Mouse (Mus musculus) cerebellum, adult 18-20 months (tissue): Measurements from ENCODE around the gene Tmed1.
A peak's percentile ranks its signal among the peaks of the same experiment; 100 is the strongest.
"Not testable (repeated sequence)": the region's sequence is repeated elsewhere in the genome, so short reads cannot be mapped to it uniquely, and the experiment has no call there.

Experiments
- DNase-seq, 2 experiments: peaks; one replicate each; pipeline ENCODE4 v3.0.0; 2021

Gene Tmed1

GRCm38 (mm10) chr9:21525937-21526633, 16.0 kb upstream of the Tmed1 start, which contains the start of gene AB124611:
Gene AB124611, plus strand, starts transcription at chr9:21526176.
- no peak for DNase-seq

GRCm38 (mm10) chr9:21525142-21525936, 15.3 kb upstream of the Tmed1 start:
- DNase-seq: no peak

GRCm38 (mm10) chr9:21518690-21519089, 8.6 kb upstream of the Tmed1 start:
- DNase-seq: not testable (repeated sequence)

- DNase-seq: no peak
Measured at GRCm38 (mm10) chr9:21517947-21518495, 8.0 kb upstream of the Tmed1 start.

- DNase-seq: no peak
Measured at GRCm38 (mm10) chr9:21513466-21513865, 3.4 kb upstream of the Tmed1 start.

GRCm38 (mm10) chr9:21511052-21511451, 1.0 kb upstream of the Tmed1 start:
- no peak for DNase-seq

- no peak for DNase-seq
Measured at GRCm38 (mm10) chr9:21510689-21511015, 600 bp upstream of the Tmed1 start.

- DNase-seq: peak in 1 of 2 experiments; percentile 25
Measured at GRCm38 (mm10) chr9:21508871-21509404, 1.1 kb downstream of the Tmed1 start.

GRCm38 (mm10) chr9:21507753-21508430, 2.2 kb downstream of the Tmed1 start:
- DNase-seq: no peak

- DNase-seq: no peak
Measured at GRCm38 (mm10) chr9:21505767-21506166, 4.3 kb downstream of the Tmed1 start.

GRCm38 (mm10) chr9:21503352-21503751, 6.7 kb downstream of the Tmed1 start:
- DNase-seq: no peak

GRCm38 (mm10) chr9:21498284-21498902, 11.7 kb downstream of the Tmed1 start:
- no peak for DNase-seq

GRCm38 (mm10) chr9:21497664-21498063, 12.4 kb downstream of the Tmed1 start:
- DNase-seq: no peak

GRCm38 (mm10) chr9:21497050-21497542, 13.0 kb downstream of the Tmed1 start:
- no peak for DNase-seq

GRCm38 (mm10) chr9:21496308-21497049, 13.6 kb downstream of the Tmed1 start:
- no peak for DNase-seq

GRCm38 (mm10) chr9:21494726-21495125, 15.3 kb downstream of the Tmed1 start:
- DNase-seq: no peak

GRCm38 (mm10) chr9:21493907-21494306, 16.1 kb downstream of the Tmed1 start:
- no peak for DNase-seq

GRCm38 (mm10) chr9:21490696-21491095, 19.4 kb downstream of the Tmed1 start:
- no peak for DNase-seq

GRCm38 (mm10) chr9:21488246-21488645, 21.8 kb downstream of the Tmed1 start:
- not testable (repeated sequence) for DNase-seq

GRCm38 (mm10) chr9:21484065-21484464, 26.0 kb downstream of the Tmed1 start:
- DNase-seq: no peak

- DNase-seq: no peak
Measured at GRCm38 (mm10) chr9:21477707-21478106, 32.3 kb downstream of the Tmed1 start.

GRCm38 (mm10) chr9:21472913-21473312, 37.1 kb downstream of the Tmed1 start:
- DNase-seq: no peak
